Mouse (Mus musculus) heart, postnatal 0 days (tissue): ENCODE measurements around the gene Apba3. TPM values are rescaled to one million over a fixed set of nuclear protein-coding genes. Genes with fewer than 3 reads are reported as not detected.

Source experiments
- ATAC-seq: fragments of 200-750 bp; cut with Nextera tagmentation; 2 replicates; pipeline ENCODE4 v1.8.0; 2017; ENCODE audit warnings: low read depth, moderate number of reproducible peaks, moderate library complexity; ENCODE audit not compliant: insufficient read depth
- DNase-seq: peaks from one replicate; pipeline ENCODE4 v3.0.0-alpha.2; 2016; ENCODE audit warnings: low spot score
- H3K27ac ChIP-seq: fragments of 300-500 bp; sonication (generic); 2 replicates; pipeline ENCODE4 v1.5.1; 2014; ENCODE audit warnings: low read depth, mild to moderate bottlenecking
- H3K27me3 ChIP-seq: fragments of 300-500 bp; sonication (generic); 2 replicates; pipeline ENCODE4 v1.6.1; 2014; ENCODE audit warnings: low read length, mixed read lengths; ENCODE audit not compliant: control insufficient read depth, insufficient read depth
- H3K36me3 ChIP-seq: fragments of 300-500 bp; sonication (generic); replicated peaks from 2 replicates; pipeline ENCODE4 v1.6.1; 2014; ENCODE audit warnings: low read length, mixed read lengths; ENCODE audit not compliant: control insufficient read depth, insufficient read depth
- H3K4me1 ChIP-seq: fragments of 300-500 bp; sonication (generic); 2 replicates; pipeline ENCODE4 v1.6.1; 2014; ENCODE audit warnings: antibody characterized with exemption; ENCODE audit not compliant: control insufficient read depth, insufficient read depth
- H3K4me2 ChIP-seq: fragments of 300-500 bp; sonication (generic); 2 replicates; pipeline ENCODE4 v1.6.1; 2014; ENCODE audit warnings: low read depth, mild to moderate bottlenecking, low read length, moderate library complexity
- H3K4me3 ChIP-seq: fragments of 300-500 bp; sonication (generic); 2 replicates; pipeline ENCODE4 v1.5.1; 2014; ENCODE audit warnings: low read depth, low read length
- H3K9ac ChIP-seq: fragments of 300-500 bp; sonication (generic); replicated peaks from 2 replicates; pipeline ENCODE4 v1.6.1; 2014; ENCODE audit warnings: low read depth, low read length, mixed read lengths
- H3K9me3 ChIP-seq: fragments of 300-500 bp; sonication (generic); replicated peaks from 2 replicates; pipeline ENCODE4 v1.6.1; 2016; ENCODE audit warnings: low read length; ENCODE audit not compliant: control insufficient read depth
- CTCF ChIP-seq: IDR thresholded peaks from 2 replicates; pipeline ENCODE4 v1.5.1; 2016; ENCODE audit warnings: antibody characterized with exemption, control low read depth, low read depth
- EP300 ChIP-seq: IDR thresholded peaks from 2 replicates; pipeline ENCODE4 v1.6.1; 2016; ENCODE audit warnings: antibody characterized with exemption, low read depth
- WGBS: fragments of 180-500 bp; shearing (Covaris S2); extraction: QIAGEN DNeasy Blood & Tissue Kit; methylation state at CpG from one replicate; pipeline ENCODE4 v1.1.7; 2014; 5-methylcytosine and 5-hydroxymethylcytosine counted together
- polyA plus RNA-seq: library from polyadenylated mRNA; unstranded; fragments of >200 nt; fragmentation: Nextera tagmentation; extraction: Ambion mirVana; gene quantifications from 2 replicates; pipeline ENCODE4 v1.2.1, GENCODE M21; 2015
- total RNA-seq: library from RNA; depleted of rRNA; stranded (reverse); fragments of >200 nt; gene quantifications from 2 replicates; pipeline ENCODE4 v1.2.3, GENCODE M21; 2014; ENCODE audit warnings: low replicate concordance

The Apba3 gene
- total and polyA plus RNA-seq, 2 experiments from 2014 or later, result 45.2 to 114 TPM

GRCm38 (mm10) chr10:81252424-81253419 is 14.0 kb upstream of the Apba3 start, which contains the start of gene Matk:
Gene Matk, plus strand, starts transcription at chr10:81252935.
- Histone ChIP-seq H3K9me3 (no peaks in the 10 kb centered on the region), H3K27ac (no peak within 1 kb of the TSS), H3K4me3 (no peak within 1 kb of the TSS), H3K9ac (no peak within 1 kb of the TSS), H3K4me1 (peaks cover 6% of the 10 kb centered on the region), H3K4me2 (no peak within 1 kb of the TSS), H3K36me3 (no peaks in the 10 kb centered on the region), H3K27me3 (peaks cover 50% of the 10 kb centered on the region)
- ATAC-seq, result no peak
- no peak for DNase-seq
- no peak for TF ChIP-seq CTCF
- TF ChIP-seq EP300, result no peak
- WGBS, result 13% methylated on average over 43 of the region's 44 CpGs

GRCm38 (mm10) chr10:81254886-81255285 is 11.9 kb upstream of the Apba3 start:
- Histone ChIP-seq H3K9me3 (no peaks in the 10 kb centered on the region), H3K27me3 (peaks cover 62% of the 10 kb centered on the region), H3K9ac (no peak overlapping the region), H3K36me3 (no peaks in the 10 kb centered on the region), H3K4me3 (no peak overlapping the region), H3K27ac (no peak overlapping the region), H3K4me2 (no peak overlapping the region), H3K4me1 (peaks cover 6% of the 10 kb centered on the region)
- 46% methylated on average over 1 of the region's 1 CpGs for WGBS
- TF ChIP-seq CTCF (no peak), EP300 (no peak)
- ATAC-seq (no peak), DNase-seq (no peak)

- H3K27me3 ChIP-seq, result peaks cover 56% of the 10 kb centered on the region
- 3% methylated on average over 62 of the region's 62 CpGs for WGBS
These were observed 9.4 kb upstream of the Apba3 start for GRCm38 (mm10) chr10:81257158-81258039.

GRCm38 (mm10) chr10:81259225-81259884 is 7.4 kb upstream of the Apba3 start:
- TF ChIP-seq EP300 (no peak), CTCF (no peak)
- DNase-seq, result no peak

More at GRCm38 (mm10) chr10:81257158-81258039, 9.4 kb upstream of the Apba3 start:
- no peak overlapping the region for H3K27ac ChIP-seq
- peaks cover 6% of the 10 kb centered on the region for H3K4me1 ChIP-seq
- DNase-seq (no peak), ATAC-seq (peak; percentile 10)
- peaks cover 8% of the 10 kb centered on the region; the same call in 1 of the 2 replicates for H3K9me3 ChIP-seq
- H3K36me3 ChIP-seq, result no peaks in the 10 kb centered on the region
- peak overlapping the region; percentile 71 for H3K4me2 ChIP-seq
- peak overlapping the region; percentile 43 for H3K4me3 ChIP-seq
- 0 out of 2 replicates have a peak overlapping the region, but pooled peaks have one; percentile 42 for H3K9ac ChIP-seq
- TF ChIP-seq EP300 (no peak), CTCF (no peak)

GRCm38 (mm10) chr10:81261025-81261424 is 5.7 kb upstream of the Apba3 start:
- Histone ChIP-seq H3K27ac (no peak overlapping the region), H3K4me1 (peaks cover 6% of the 10 kb centered on the region), H3K4me3 (no peak overlapping the region), H3K9me3 (peaks cover 8% of the 10 kb centered on the region; the same call in 1 of the 2 replicates), H3K4me2 (no peak overlapping the region), H3K36me3 (peaks cover 18% of the 10 kb centered on the region), H3K27me3 (peaks cover 31% of the 10 kb centered on the region), H3K9ac (no peak overlapping the region)
- WGBS, result 85% methylated on average over 4 of the region's 4 CpGs
- DNase-seq (no peak), ATAC-seq (no peak)
- TF ChIP-seq EP300, result no peak

More at GRCm38 (mm10) chr10:81259225-81259884, 7.4 kb upstream of the Apba3 start:
- H3K9me3 ChIP-seq, result peaks cover 8% of the 10 kb centered on the region; the same call in 1 of the 2 replicates
- no peak overlapping the region for H3K4me3 ChIP-seq
- H3K4me1 ChIP-seq, result peaks cover 6% of the 10 kb centered on the region
- WGBS, result 36% methylated on average over 21 of the region's 21 CpGs
- no peak overlapping the region for H3K4me2 ChIP-seq
- 0 out of 2 replicates have a peak overlapping the region, but pooled peaks have one; percentile 10 for H3K9ac ChIP-seq
- no peak overlapping the region for H3K27ac ChIP-seq
- no peak for ATAC-seq
- peaks cover 8% of the 10 kb centered on the region for H3K36me3 ChIP-seq
- peaks cover 36% of the 10 kb centered on the region for H3K27me3 ChIP-seq
